Mouse (Mus musculus): ENCODE measurements around the gene Ube2g2. TPM values are rescaled to one million over a fixed set of nuclear protein-coding genes. Genes with fewer than 3 reads are reported as not detected.

The Ube2g2 gene
- polyA plus RNA-seq, 1 experiment from 2014 or later: 47.6 TPM

- H3K9ac ChIP-seq (ENCODE audit: low read length): no peak overlapping the region
- no peak overlapping the region for H3K27ac ChIP-seq (ENCODE audit: low read depth, low read length)
- DNase-seq (ENCODE audit: low spot score, missing footprints) (no peak), ATAC-seq (ENCODE audit: low FRiP score) (no peak)
- no peak overlapping the region for H3K4me3 ChIP-seq (ENCODE audit: low read depth, low read length)
- WGBS: 92% methylated on average over 8 of the region's 8 CpGs
- H3K4me1 ChIP-seq (ENCODE audit: control insufficient read depth, insufficient read depth, low read length): no peaks in the 10 kb centered on the region
- no peak overlapping the region for H3K4me2 ChIP-seq
- H3K27me3 ChIP-seq (ENCODE audit: control insufficient read depth, insufficient read depth, low read length): no peaks in the 10 kb centered on the region
- no peaks in the 10 kb centered on the region for H3K9me3 ChIP-seq (ENCODE audit: control insufficient read depth, low read length)
- peaks cover 21% of the 10 kb centered on the region for H3K36me3 ChIP-seq (ENCODE audit: control insufficient read depth, insufficient read depth, low read length)
Measured at GRCm38 (mm10) chr10:77615647-77616046, 6.4 kb upstream of the Ube2g2 start.

DNA sequence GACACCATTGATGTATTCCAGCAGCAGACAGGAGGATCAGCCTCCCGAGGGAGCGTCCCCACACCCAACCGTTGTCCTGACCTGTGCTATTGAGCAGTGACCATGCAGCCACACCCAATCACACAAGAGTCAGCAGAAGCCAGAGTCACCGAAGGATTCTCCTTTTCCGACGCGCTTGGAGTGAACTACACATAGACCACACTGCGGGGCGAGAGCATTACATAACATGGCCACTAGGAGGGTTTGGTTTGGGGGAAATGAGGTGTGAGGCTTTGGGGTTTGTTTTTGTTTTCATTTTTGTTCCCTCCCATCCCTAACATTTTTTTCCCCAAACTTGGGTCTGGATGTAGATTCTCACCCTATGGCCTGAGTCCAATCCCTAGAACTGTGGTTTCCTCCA, 5.9 kb upstream of the Ube2g2 start:
- H3K4me1 ChIP-seq (ENCODE audit: control insufficient read depth, insufficient read depth, low read length): no peaks in the 10 kb centered on the region
- H3K9ac ChIP-seq (ENCODE audit: low read length): no peak overlapping the region
- ATAC-seq (ENCODE audit: low FRiP score) (no peak), DNase-seq (ENCODE audit: low spot score, missing footprints) (no peak)
- H3K4me3 ChIP-seq (ENCODE audit: low read depth, low read length): no peak overlapping the region
- peaks cover 21% of the 10 kb centered on the region for H3K36me3 ChIP-seq (ENCODE audit: control insufficient read depth, insufficient read depth, low read length)
- H3K9me3 ChIP-seq (ENCODE audit: control insufficient read depth, low read length): no peaks in the 10 kb centered on the region
- H3K4me2 ChIP-seq: no peak overlapping the region
- WGBS: 94% methylated on average over 9 of the region's 9 CpGs
- H3K27me3 ChIP-seq (ENCODE audit: control insufficient read depth, insufficient read depth, low read length): no peaks in the 10 kb centered on the region
- H3K27ac ChIP-seq (ENCODE audit: low read depth, low read length): no peak overlapping the region

DNA sequence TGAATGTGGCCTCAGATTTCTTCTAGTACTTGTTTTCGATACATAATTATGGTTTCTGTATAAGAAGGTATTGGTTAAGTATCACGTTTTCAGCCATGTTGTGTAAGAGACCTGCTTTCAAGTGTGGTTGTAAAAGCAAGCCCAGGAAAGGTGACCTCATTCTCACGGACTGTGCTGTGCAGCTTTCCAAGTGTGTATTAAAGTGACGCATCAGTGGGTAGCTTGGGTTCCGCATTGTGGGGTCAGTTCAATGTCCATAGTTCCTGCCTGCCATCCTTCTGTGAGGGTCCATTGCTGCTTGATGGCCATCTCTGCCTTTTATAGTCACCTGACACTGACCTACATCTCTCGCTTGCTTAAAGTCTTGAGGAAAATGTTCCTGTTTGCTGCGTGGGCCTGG, 5.1 kb upstream of the Ube2g2 start:
- Histone ChIP-seq H3K4me3 (ENCODE audit: low read depth, low read length) (no peak overlapping the region), H3K9me3 (ENCODE audit: control insufficient read depth, low read length) (no peaks in the 10 kb centered on the region), H3K9ac (ENCODE audit: low read length) (no peak overlapping the region), H3K4me1 (ENCODE audit: control insufficient read depth, insufficient read depth, low read length) (peaks cover 4% of the 10 kb centered on the region; the same call in 1 of the 2 replicates), H3K27me3 (ENCODE audit: control insufficient read depth, insufficient read depth, low read length) (no peaks in the 10 kb centered on the region), H3K4me2 (no peak overlapping the region), H3K36me3 (ENCODE audit: control insufficient read depth, insufficient read depth, low read length) (peaks cover 21% of the 10 kb centered on the region), H3K27ac (ENCODE audit: low read depth, low read length) (no peak overlapping the region)
- no peak for ATAC-seq (ENCODE audit: low FRiP score)
- 93% methylated on average over 7 of the region's 7 CpGs for WGBS
- no peak for DNase-seq (ENCODE audit: low spot score, missing footprints)

DNA sequence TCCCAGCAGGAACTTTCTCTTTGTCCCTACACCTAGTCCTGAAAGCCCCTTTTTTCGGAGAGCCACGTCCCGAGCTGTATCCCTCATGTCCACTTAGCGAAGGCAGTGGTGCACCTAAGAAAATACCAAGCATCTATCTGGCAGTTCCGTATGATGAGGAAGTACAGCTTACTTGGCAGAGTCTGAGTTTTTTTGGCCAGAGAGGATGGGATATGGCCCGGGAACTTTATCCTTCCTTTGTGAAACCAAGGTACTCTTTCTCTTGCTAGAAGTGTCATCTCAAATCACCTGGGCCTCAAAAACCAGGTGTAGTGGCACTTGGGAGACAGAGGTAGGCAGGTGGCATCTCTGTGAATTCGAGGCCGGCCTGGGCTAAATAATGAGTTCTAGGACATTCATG, 529 bp upstream of the Ube2g2 start:
- DNase-seq (ENCODE audit: low spot score, missing footprints): no peak
- no peaks in the 10 kb centered on the region for H3K27me3 ChIP-seq (ENCODE audit: control insufficient read depth, insufficient read depth, low read length)
- peak overlapping the region; percentile 63 for H3K4me2 ChIP-seq
- 78% methylated on average over 8 of the region's 8 CpGs for WGBS
- H3K9me3 ChIP-seq (ENCODE audit: control insufficient read depth, low read length): no peaks in the 10 kb centered on the region
- peaks cover 10% of the 10 kb centered on the region; the same call in 1 of the 2 replicates for H3K4me1 ChIP-seq (ENCODE audit: control insufficient read depth, insufficient read depth, low read length)
- H3K36me3 ChIP-seq (ENCODE audit: control insufficient read depth, insufficient read depth, low read length): peaks cover 4% of the 10 kb centered on the region
- no peak for ATAC-seq (ENCODE audit: low FRiP score)
- H3K4me3 ChIP-seq (ENCODE audit: low read depth, low read length): peak overlapping the region; percentile 78
- H3K9ac ChIP-seq (ENCODE audit: low read length): peak overlapping the region; percentile 90
- H3K27ac ChIP-seq (ENCODE audit: low read depth, low read length): peak overlapping the region; percentile 65

- DNase-seq (ENCODE audit: low spot score, missing footprints) (peak; percentile 89), ATAC-seq (ENCODE audit: low FRiP score) (no peak)
- Histone ChIP-seq H3K9ac (ENCODE audit: low read length) (peak overlapping the region; percentile 90), H3K27ac (ENCODE audit: low read depth, low read length) (no peak overlapping the region), H3K36me3 (ENCODE audit: control insufficient read depth, insufficient read depth, low read length) (no peaks in the 10 kb centered on the region), H3K4me1 (ENCODE audit: control insufficient read depth, insufficient read depth, low read length) (peaks cover 10% of the 10 kb centered on the region; the same call in 1 of the 2 replicates), H3K4me2 (peak overlapping the region; percentile 63), H3K4me3 (ENCODE audit: low read depth, low read length) (peak overlapping the region; percentile 78), H3K9me3 (ENCODE audit: control insufficient read depth, low read length) (no peaks in the 10 kb centered on the region), H3K27me3 (ENCODE audit: control insufficient read depth, insufficient read depth, low read length) (no peaks in the 10 kb centered on the region)
- 15% methylated on average over 8 of the region's 8 CpGs for WGBS
Measured at GRCm38 (mm10) chr10:77623069-77623492, 1.0 kb downstream of the Ube2g2 start.

- no peaks in the 10 kb centered on the region for H3K27me3 ChIP-seq (ENCODE audit: control insufficient read depth, insufficient read depth, low read length)
- H3K4me2 ChIP-seq: peak overlapping the region; percentile 63
- H3K9ac ChIP-seq (ENCODE audit: low read length): no peak overlapping the region
- peaks cover 10% of the 10 kb centered on the region; the same call in 1 of the 2 replicates for H3K4me1 ChIP-seq (ENCODE audit: control insufficient read depth, insufficient read depth, low read length)
- WGBS: 93% methylated on average over 10 of the region's 10 CpGs
- no peaks in the 10 kb centered on the region for H3K9me3 ChIP-seq (ENCODE audit: control insufficient read depth, low read length)
- ATAC-seq (ENCODE audit: low FRiP score): no peak
- H3K27ac ChIP-seq (ENCODE audit: low read depth, low read length): no peak overlapping the region
- no peaks in the 10 kb centered on the region for H3K36me3 ChIP-seq (ENCODE audit: control insufficient read depth, insufficient read depth, low read length)
- no peak for DNase-seq (ENCODE audit: low spot score, missing footprints)
- peak overlapping the region; percentile 78; the same call in 1 of the 2 replicates for H3K4me3 ChIP-seq (ENCODE audit: low read depth, low read length)
Measured at GRCm38 (mm10) chr10:77623639-77624400, 1.7 kb downstream of the Ube2g2 start.

DNA sequence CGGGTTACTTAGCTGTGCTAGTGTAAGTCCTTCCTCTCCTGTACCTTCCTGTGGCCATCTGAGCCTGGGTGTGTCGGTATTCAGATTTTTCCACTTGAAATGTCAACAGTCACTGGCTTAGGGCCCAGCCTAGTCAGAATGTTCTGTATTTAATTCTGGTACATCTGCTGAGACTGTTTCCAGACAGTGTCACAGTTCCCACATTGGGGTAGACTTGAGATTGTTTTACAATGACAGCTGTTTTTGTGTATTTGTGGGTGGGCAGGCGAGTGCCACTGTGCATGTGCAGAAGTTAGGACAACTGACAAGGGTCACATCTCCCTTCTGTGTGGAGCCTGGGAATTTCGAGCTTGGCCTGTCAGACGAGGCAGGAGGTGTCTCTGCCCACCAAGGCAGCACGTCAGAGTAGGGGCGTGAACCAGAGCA, 2.5 kb downstream of the Ube2g2 start:
- Histone ChIP-seq H3K4me1 (ENCODE audit: control insufficient read depth, insufficient read depth, low read length) (peaks cover 10% of the 10 kb centered on the region; the same call in 1 of the 2 replicates), H3K4me2 (no peak overlapping the region), H3K9me3 (ENCODE audit: control insufficient read depth, low read length) (no peaks in the 10 kb centered on the region), H3K4me3 (ENCODE audit: low read depth, low read length) (no peak overlapping the region), H3K36me3 (ENCODE audit: control insufficient read depth, insufficient read depth, low read length) (no peaks in the 10 kb centered on the region), H3K27me3 (ENCODE audit: control insufficient read depth, insufficient read depth, low read length) (no peaks in the 10 kb centered on the region), H3K9ac (ENCODE audit: low read length) (no peak overlapping the region), H3K27ac (ENCODE audit: low read depth, low read length) (no peak overlapping the region)
- DNase-seq (ENCODE audit: low spot score, missing footprints) (no peak), ATAC-seq (ENCODE audit: low FRiP score) (no peak)
- 80% methylated on average over 7 of the region's 7 CpGs for WGBS

DNA sequence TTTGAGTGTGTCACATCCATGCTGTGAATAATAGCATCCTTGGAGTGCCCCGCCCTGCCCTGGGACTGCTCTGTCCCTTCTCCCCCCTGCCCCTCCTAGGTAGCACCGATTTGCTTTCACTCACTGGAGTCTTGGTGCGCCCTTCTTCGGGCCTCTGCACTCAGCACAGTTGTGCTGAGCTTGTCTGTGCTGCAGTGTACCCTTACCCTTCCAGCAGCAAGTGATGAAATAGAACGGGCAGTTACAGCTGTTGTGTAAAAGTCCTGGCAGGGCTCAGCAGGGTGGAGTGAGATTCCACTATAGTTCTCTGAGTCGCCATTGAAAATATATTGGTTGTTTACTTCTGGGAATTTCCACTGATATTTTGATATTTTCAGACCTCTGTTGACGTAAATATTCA, 4.0 kb downstream of the Ube2g2 start:
- Histone ChIP-seq H3K27ac (ENCODE audit: low read depth, low read length) (no peak overlapping the region), H3K27me3 (ENCODE audit: control insufficient read depth, insufficient read depth, low read length) (no peaks in the 10 kb centered on the region), H3K9ac (ENCODE audit: low read length) (no peak overlapping the region), H3K4me1 (ENCODE audit: control insufficient read depth, insufficient read depth, low read length) (peaks cover 10% of the 10 kb centered on the region; the same call in 1 of the 2 replicates), H3K4me3 (ENCODE audit: low read depth, low read length) (no peak overlapping the region), H3K4me2 (no peak overlapping the region), H3K36me3 (ENCODE audit: control insufficient read depth, insufficient read depth, low read length) (no peaks in the 10 kb centered on the region), H3K9me3 (ENCODE audit: control insufficient read depth, low read length) (no peaks in the 10 kb centered on the region)
- ATAC-seq (ENCODE audit: low FRiP score) (no peak), DNase-seq (ENCODE audit: low spot score, missing footprints) (no peak)
- WGBS: 92% methylated on average over 7 of the region's 7 CpGs

DNA sequence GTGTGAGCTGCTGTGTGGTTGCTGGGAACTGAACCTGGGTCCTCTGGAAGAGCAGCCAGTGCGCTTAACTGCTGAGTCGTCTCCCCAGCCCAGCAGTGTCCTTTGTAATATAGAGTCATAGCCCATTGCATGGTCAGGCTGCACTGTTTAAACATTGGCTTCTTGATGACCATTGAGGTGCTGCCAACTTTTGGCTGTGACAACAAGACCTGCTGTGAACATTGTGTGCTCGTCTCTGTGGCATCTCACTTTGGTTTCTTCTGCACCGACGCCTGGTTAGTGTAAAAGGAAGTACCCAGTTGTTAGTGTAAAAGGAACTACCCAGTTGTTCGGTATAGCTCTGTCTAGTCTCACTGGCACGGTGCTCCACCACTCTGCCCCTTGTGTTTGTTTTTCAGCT, 4.5 kb downstream of the Ube2g2 start:
- 81% methylated on average over 7 of the region's 7 CpGs for WGBS
- ATAC-seq (ENCODE audit: low FRiP score): no peak
- H3K4me3 ChIP-seq (ENCODE audit: low read depth, low read length): no peak overlapping the region
- peaks cover 9% of the 10 kb centered on the region; the same call in 1 of the 2 replicates for H3K4me1 ChIP-seq (ENCODE audit: control insufficient read depth, insufficient read depth, low read length)
- H3K27ac ChIP-seq (ENCODE audit: low read depth, low read length): no peak overlapping the region
- no peaks in the 10 kb centered on the region for H3K36me3 ChIP-seq (ENCODE audit: control insufficient read depth, insufficient read depth, low read length)
- no peak overlapping the region for H3K4me2 ChIP-seq
- H3K27me3 ChIP-seq (ENCODE audit: control insufficient read depth, insufficient read depth, low read length): no peaks in the 10 kb centered on the region
- no peak overlapping the region for H3K9ac ChIP-seq (ENCODE audit: low read length)
- no peaks in the 10 kb centered on the region for H3K9me3 ChIP-seq (ENCODE audit: control insufficient read depth, low read length)
- no peak for DNase-seq (ENCODE audit: low spot score, missing footprints)
